Mouse (Mus musculus) stomach, postnatal 0 days (tissue): ENCODE measurements around the gene Prkd1.

Experiments used
- CTCF ChIP-seq: IDR thresholded peaks from 2 replicates; pipeline ENCODE4 v1.5.1; 2016; ENCODE audit warnings: antibody characterized with exemption, low read depth, mild to moderate bottlenecking, moderate library complexity
- EP300 ChIP-seq: optimal IDR thresholded peaks from 2 replicates; pipeline ENCODE3; 2016; ENCODE audit warnings: antibody characterized with exemption

- TF ChIP-seq CTCF = no peak
- TF ChIP-seq EP300 = no peak
Measured at GRCm38 (mm10) chr12:50538296-50538965, 110.5 kb downstream of the Prkd1 start.
